18 mouse cellular contexts compared by ENCODE assay signal in the genomic region with DNA sequence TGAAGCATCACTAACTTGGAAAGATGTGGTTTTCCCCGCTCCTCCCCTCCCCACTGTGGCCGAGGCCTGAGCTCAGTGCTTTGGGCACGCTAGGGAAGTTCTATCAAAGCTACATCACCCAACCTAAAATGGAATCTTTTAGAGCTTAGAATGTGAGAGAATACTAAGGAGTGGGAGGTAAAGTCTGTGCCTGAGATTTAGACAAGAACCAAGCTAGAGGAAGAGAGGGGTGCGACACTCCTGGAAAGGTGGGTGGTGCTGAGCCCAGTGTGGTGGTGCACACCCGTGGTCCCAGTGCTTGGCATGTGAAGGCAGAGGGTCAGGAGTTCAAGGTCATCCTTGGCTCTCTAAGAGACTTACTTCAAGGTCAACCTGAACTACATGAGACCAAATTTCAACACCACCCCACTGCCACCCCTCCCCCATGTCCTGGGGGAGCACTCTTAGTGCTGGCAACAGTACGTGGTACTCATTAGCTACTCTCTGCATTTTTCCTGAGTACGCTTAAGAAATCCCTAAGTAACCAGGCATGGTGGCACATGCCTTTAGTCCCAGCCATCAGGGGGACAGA. TPM values are rescaled to one million over a fixed set of nuclear protein-coding genes. Genes with fewer than 3 reads are reported as not detected.
DNase-seq lines count a peak whose midpoint lies in the region; ATAC-seq and TF ChIP-seq lines count a peak whose summit lies in the region.
"Had no signal": no experiment of that assay in that cellular context is flagged by ENCODE, and none has a peak within 500 bp of the region (broad histone marks: within the 10 kb centered on the region; RNA-seq: fewer than 3 reads in every experiment).

No protein-coding gene starts in this region.

- peak; percentile 12 for DNase-seq in cerebellum, adult 11 months
- DNase-seq in cerebellum, adult 9-10 months = no peak
- no peak for DNase-seq in left cerebral cortex, adult 2 months (ENCODE audit: extremely low spot score in 1 of 2, low spot score in 2 of 2)
- DNase-seq in left cerebral cortex, postnatal 10 days (ENCODE audit: extremely low spot score in 1 of 2, low spot score in 2 of 2) = no peak
- peak; percentile 43 for DNase-seq in ES-CJ7 (ENCODE audit: low read depth, low spot score)
- no peak for DNase-seq in thymus, postnatal 14 days
- DNase-seq in midbrain, embryonic 14.5 days = no peak
- DNase-seq: embryo, embryonic 11 days; kidney, postnatal 36 days; liver, embryonic 13.5 days; retina, postnatal 1 day had no signal

- no peaks in the 10 kb centered on the region for H3K27me3 ChIP-seq in midbrain, embryonic 14.5 days (ENCODE audit: control insufficient read depth, insufficient read depth, low read length)
- H3K27me3 ChIP-seq: hindbrain, embryonic 13.5 days; limb, embryonic 13.5 days; liver, embryonic 13.5 days had no signal

- intact Hi-C loops in left cerebral cortex, adult 2 months (cut with DNase I) = no loop called here
- intact Hi-C loops in left cerebral cortex, postnatal 10 days (cut with DNase I) = no loop called here

- no peak for TF ChIP-seq CTCF in left cerebral cortex, adult 2 months (IDR thresholded peaks at IDR 0.05)
- TF ChIP-seq CTCF in cortical plate, adult 2 months (IDR thresholded peaks at IDR 0.05; ENCODE audit: extremely low read depth, insufficient read depth, low read length) = no peak

- peaks cover 2% of the 10 kb centered on the region for H3K36me3 ChIP-seq in midbrain, embryonic 14.5 days (ENCODE audit: control insufficient read depth, insufficient read depth, low read length)

- no peak overlapping the region for H3K9ac ChIP-seq in midbrain, embryonic 14.5 days (replicated peaks; ENCODE audit: low read length)
- H3K9ac ChIP-seq: hindbrain, embryonic 13.5 days; limb, embryonic 13.5 days; liver, embryonic 13.5 days had no signal

- no peak for TF ChIP-seq POLR2A in cortical plate, adult 2 months (IDR thresholded peaks at IDR 0.05; ENCODE audit: extremely low read depth, insufficient read depth, low read length)

- peak overlapping the region; percentile 75 for H3K27ac ChIP-seq in left cerebral cortex, adult 2 months
- H3K27ac ChIP-seq in cortical plate, adult 2 months (ENCODE audit: insufficient read depth, low read length) = peak overlapping the region; percentile 41
- no peak overlapping the region for H3K27ac ChIP-seq in midbrain, embryonic 14.5 days (replicated peaks; ENCODE audit: low read depth, low read length)
- H3K27ac ChIP-seq: hindbrain, embryonic 13.5 days; limb, embryonic 13.5 days; liver, embryonic 13.5 days; stomach, postnatal 0 days had no signal

- no peak overlapping the region for H3K4me3 ChIP-seq in left cerebral cortex, adult 2 months
- H3K4me3 ChIP-seq in cortical plate, adult 2 months (ENCODE audit: insufficient read depth, low read length) = no peak overlapping the region
- H3K4me3 ChIP-seq in midbrain, embryonic 14.5 days (replicated peaks; ENCODE audit: low read depth, low read length) = no peak overlapping the region
- H3K4me3 ChIP-seq: hindbrain, embryonic 13.5 days; limb, embryonic 13.5 days; liver, embryonic 13.5 days had no signal

- no peak overlapping the region for H3K4me2 ChIP-seq in midbrain, embryonic 14.5 days (ENCODE audit: low read length)
- H3K4me2 ChIP-seq: heart, embryonic 11.5 days; hindbrain, embryonic 13.5 days; limb, embryonic 13.5 days; liver, embryonic 13.5 days had no signal

- no peak for ATAC-seq in midbrain, embryonic 14.5 days (ENCODE audit: low FRiP score, low TSS enrichment)
- ATAC-seq: forebrain, embryonic 16.5 days; inflammation-experienced regulatory T-cells, adult 6 months had no signal

- no peaks in the 10 kb centered on the region for H3K9me3 ChIP-seq in midbrain, embryonic 14.5 days (ENCODE audit: control insufficient read depth, low read length)
- H3K9me3 ChIP-seq: hindbrain, embryonic 13.5 days had no signal

- 94% methylated on average over 7 of the region's 7 CpGs for WGBS in midbrain, embryonic 14.5 days

- peaks cover 27% of the 10 kb centered on the region for H3K4me1 ChIP-seq in cortical plate, adult 2 months (ENCODE audit: control insufficient read depth, insufficient read depth, low read length)
- H3K4me1 ChIP-seq in midbrain, embryonic 14.5 days (ENCODE audit: control insufficient read depth, insufficient read depth, low read length) = no peaks in the 10 kb centered on the region

RNA-seq across cellular contexts. Expression of a gene that starts 40.2 kb away (rescaled TPM):
- total RNA-seq in left cerebral cortex, adult 2 months (2021) = 10 to 100 TPM; 63.5 to 65.4 TPM
- total RNA-seq in left cerebral cortex, postnatal 10 days (2021) = 10 to 100 TPM; 76.4 to 80.0 TPM
- polyA plus RNA-seq in cortical plate, adult 2 months (2012; rRNA removed) = 43.8 and 55.2 TPM in 2 replicates
- 40.0 and 82.4 TPM in 2 replicates for polyA plus RNA-seq in midbrain, embryonic 14.5 days (2014; fragmentation: Nextera tagmentation; extraction: Ambion mirVana)

RNA-seq across cellular contexts. Expression of a gene that starts 59.3 kb away (rescaled TPM):
- total RNA-seq in left cerebral cortex, adult 2 months (2021) = 10 to 100 TPM; 33.8 to 38.3 TPM
- 10 to 100 TPM; 38.9 to 39.3 TPM for total RNA-seq in left cerebral cortex, postnatal 10 days (2021)
- polyA plus RNA-seq in cortical plate, adult 2 months (2012; rRNA removed) = 31.2 and 32.4 TPM in 2 replicates
- polyA plus RNA-seq in midbrain, embryonic 14.5 days (2014; fragmentation: Nextera tagmentation; extraction: Ambion mirVana) = 67.1 and 89.4 TPM in 2 replicates

Comparison
In these comparisons a context has a peak if more than half of its experiments do, and no peak if none do; other contexts are left out.
1. DNase-seq: peak in cerebellum, adult 11 months (single experiment) and ES-CJ7 (single experiment); none in cerebellum, adult 9-10 months (single experiment), left cerebral cortex, adult 2 months (0 of 2), left cerebral cortex, postnatal 10 days (0 of 2), thymus, postnatal 14 days (single experiment) and midbrain, embryonic 14.5 days (single experiment).